Mouse (Mus musculus): ENCODE data around the gene Spr.
A peak's percentile ranks its signal among the peaks of the same experiment; 100 is the strongest.

The Spr gene

DNA sequence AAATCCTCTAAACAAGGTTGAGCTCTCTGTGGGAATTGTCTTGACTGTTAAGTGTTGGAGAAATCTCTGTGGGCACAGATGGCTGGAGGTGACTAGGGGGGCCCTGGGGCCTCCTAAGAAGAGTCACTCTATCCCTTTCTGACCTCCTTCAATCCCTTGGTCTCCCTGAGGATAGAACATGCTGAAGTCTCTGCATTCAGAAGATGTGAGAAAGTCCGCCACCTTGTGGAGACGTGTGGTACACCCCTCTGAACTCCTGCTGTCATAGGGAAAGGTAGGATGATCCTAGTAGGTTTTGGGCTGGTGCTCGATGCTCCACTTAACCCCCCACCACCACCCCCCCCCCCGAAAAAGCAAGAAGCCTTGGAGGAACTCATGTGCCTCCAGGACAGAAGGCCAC lies 5.9 kb downstream of the Spr start:
- peak; percentile 56 for DNase-seq

DNA sequence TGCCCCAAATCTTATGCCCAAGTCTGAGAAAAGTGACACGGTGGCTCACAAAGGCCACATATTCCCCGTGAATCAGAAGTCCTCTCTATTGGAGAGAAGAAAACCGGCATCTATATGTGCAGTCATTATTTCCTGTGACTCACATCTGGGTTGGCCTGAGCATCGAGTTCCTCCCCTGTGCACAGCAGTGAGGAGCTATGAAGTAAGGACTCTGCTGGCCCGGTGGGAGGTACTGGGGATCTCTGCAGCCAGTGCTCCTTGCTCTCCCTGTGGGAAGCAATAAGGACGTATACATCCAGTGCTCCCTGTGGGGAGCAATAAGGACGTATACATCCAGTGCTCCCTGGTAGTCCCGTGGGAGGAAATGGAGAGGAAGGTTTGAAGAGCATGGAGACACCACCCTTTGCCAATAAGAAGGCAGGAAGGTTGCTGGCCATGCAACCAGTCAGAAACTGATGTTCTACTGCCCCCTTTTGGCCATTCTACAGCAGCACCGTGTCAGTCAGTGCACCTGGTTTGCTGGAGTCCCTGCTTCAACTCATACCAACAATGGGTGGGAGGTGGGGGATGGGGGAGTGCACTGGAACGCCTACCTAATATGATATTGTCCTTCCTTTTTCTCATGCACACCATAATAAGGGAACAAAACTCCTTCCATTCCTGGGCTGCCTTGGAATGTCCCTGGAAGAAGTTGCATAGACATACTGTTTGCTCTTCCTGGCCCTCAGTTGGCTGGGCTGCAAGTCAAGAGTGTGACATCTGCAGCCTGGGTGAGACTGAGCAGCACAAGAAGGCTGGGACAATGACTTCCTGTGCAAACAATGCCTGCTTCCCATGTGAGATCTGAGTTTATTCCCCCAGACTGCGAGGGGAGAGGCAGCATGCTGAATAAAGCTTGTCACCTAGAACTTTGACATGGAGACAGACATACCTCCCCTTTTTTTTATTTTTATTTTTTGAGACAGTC lies 19.7 kb downstream of the Spr start:
- DNase-seq = peak; percentile 56

DNA sequence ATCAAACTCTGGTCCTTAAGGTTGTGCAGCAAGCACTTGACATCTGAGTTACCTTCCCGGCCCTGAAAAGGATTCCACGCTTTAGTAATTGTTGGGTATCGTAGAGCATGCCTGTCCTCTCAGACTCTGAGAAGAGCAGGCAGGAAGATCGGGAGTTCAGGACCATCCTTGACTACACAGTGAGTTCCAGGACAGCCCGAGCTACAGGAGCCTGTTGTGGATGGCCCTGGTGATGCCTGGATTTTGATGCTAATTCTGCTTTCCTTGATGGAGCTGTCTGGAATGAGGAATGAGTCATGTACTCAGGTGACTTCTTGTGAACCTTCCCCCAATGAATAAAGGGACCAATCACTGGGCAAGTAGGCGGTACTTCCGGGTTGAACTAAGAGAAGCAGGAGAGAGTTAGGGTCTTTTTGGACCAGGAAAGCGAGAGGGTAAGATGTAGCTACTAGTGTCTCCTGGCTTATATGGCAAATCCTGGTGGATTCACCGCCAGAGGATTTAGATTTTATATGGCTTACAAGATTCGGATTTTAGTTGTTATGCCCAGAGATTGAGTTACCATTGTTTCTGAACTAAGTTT lies 32.4 kb downstream of the Spr start:
- no peak for DNase-seq

DNA sequence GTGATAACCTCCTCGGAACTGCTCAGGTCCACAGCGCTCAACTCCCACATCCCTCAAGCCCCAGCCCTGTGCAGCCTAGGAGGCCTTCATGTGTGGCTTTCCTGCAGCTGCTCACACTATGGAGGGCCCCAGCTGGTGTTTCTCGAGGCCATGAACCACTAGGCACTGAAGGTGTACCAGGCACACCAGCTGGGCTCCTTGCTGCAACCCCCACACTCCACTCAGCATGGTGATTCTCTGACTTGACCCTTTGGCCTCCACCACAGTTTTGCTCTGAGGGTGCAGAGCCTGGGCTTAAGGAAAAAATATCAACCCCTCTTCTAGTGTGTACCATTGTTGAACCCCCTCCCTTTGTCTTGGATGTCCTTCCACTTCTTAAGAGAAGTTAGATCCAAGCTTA lies 34.2 kb downstream of the Spr start:
- DNase-seq = no peak

DNA sequence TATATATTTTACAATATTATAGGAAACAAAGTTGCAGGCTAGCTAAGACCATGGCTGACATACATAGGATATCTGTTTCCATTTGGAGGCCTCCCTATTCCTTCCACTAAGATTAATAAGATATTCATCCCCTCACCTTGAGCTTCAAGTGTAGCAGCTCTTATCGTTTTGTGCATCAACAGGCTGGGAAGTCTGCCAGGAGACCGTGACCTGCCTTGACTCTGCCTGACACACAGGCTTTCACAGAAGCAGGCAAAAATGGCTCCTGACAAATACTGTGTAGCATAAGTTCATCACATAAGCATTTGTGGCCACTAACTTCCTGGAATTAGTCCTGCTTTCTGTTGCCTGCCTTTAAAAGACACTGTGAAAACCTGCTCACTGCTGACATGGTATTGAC lies 41.1 kb downstream of the Spr start:
- DNase-seq = no peak

DNA sequence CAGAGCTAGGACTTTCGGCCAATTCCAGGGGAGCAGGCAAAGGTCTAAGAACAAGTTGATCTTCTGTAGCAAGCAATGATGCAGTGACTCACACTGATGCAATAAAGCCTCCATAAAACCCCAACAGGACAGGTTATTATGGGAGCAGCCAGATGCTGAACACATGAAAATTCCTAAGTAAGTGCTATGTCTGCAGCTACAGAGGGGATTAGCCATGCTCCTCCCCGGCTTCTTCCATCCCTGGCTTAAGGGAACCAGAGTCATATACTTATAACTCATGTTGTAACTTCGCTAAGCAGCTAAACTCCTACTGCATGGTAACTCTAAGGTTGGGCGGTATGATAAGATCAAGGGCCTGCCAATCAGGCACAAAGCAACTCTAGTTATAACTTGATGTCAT lies 50.1 kb downstream of the Spr start:
- no peak for DNase-seq

DNA sequence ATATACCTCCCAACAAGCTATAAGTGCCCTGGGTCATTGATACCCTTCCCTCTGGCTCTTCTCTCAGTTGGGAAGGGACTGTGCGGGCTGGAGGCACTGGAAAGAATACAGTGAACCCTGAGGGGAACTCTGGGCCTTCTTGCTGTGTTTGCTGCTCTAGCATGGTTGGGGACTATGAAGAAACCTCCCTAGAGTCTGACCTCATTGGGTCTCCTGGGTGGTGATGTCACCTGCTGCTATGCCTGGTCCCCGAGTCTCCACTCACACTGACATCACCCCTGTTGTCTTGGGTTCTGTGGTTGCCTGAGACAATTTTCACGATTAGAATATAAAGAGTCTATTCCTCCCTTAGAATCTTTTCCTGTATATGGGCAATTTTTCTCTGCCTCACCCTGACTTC lies 50.9 kb downstream of the Spr start:
- no peak for DNase-seq
